Mouse (Mus musculus) bone marrow, adult 2 months (tissue): ENCODE measurements around the gene Mrgpra6.

Source experiments
- CTCF ChIP-seq: fragments of 200-500 bp; IDR thresholded peaks from 2 replicates; pipeline ENCODE4 v1.5.1; 2011; ENCODE audit warnings: low read length, control low read depth; ENCODE audit not compliant: control insufficient read depth, insufficient read depth
- POLR2A ChIP-seq: fragments of 200-500 bp; IDR thresholded peaks from 2 replicates; pipeline ENCODE4 v1.6.1; 2011; ENCODE audit warnings: low read depth, mild to moderate bottlenecking, control low read depth, low read length, borderline replicate concordance; ENCODE audit not compliant: control insufficient read depth

GRCm38 (mm10) chr7:47252770-47253169 lies 48.0 kb upstream of the Mrgpra6 start, which contains the start of gene Mrgpra9:
- TF ChIP-seq CTCF = no peak
- no peak for TF ChIP-seq POLR2A
